Mouse (Mus musculus) neural tube, embryonic 11.5 days (tissue): ENCODE results near the gene Tnxb. TPM values are rescaled to one million over a fixed set of nuclear protein-coding genes. Genes with fewer than 3 reads are reported as not detected.

ENCODE experiments used
- ATAC-seq: fragments of 200-750 bp; cut with Nextera tagmentation; 2 replicates; pipeline ENCODE4 v1.8.0; 2017; ENCODE audit warnings: moderate number of reproducible peaks, mild to moderate bottlenecking, moderate TSS enrichment, moderate library complexity; ENCODE audit not compliant: insufficient read depth, low FRiP score, low TSS enrichment
- DNase-seq: peaks from one replicate; pipeline ENCODE4 v3.0.0-alpha.2; 2015; ENCODE audit warnings: low spot score
- H3K27ac ChIP-seq: fragments of 300-500 bp; sonication (generic); 2 replicates; pipeline ENCODE4 v1.5.1; 2014; ENCODE audit warnings: low read depth, mild to moderate bottlenecking, low read length
- H3K27me3 ChIP-seq: fragments of 300-500 bp; sonication (generic); 2 replicates; pipeline ENCODE4 v1.6.1; 2014; ENCODE audit warnings: mild to moderate bottlenecking, low read length, mixed read lengths; ENCODE audit not compliant: control insufficient read depth, insufficient read depth
- H3K36me3 ChIP-seq: fragments of 300-500 bp; sonication (generic); 2 replicates; pipeline ENCODE4 v1.6.1; 2014; ENCODE audit warnings: mild to moderate bottlenecking, low read length, moderate library complexity, mixed read lengths; ENCODE audit not compliant: control insufficient read depth, insufficient read depth
- H3K4me1 ChIP-seq: fragments of 300-500 bp; sonication (generic); 2 replicates; pipeline ENCODE4 v1.6.1; 2014; ENCODE audit warnings: low read length, mixed read lengths; ENCODE audit not compliant: control insufficient read depth, insufficient read depth
- H3K4me2 ChIP-seq: fragments of 300-500 bp; sonication (generic); 2 replicates; pipeline ENCODE4 v1.6.1; 2014; ENCODE audit warnings: low read depth, mild to moderate bottlenecking, moderate library complexity
- H3K4me3 ChIP-seq: fragments of 300-500 bp; sonication (generic); 2 replicates; pipeline ENCODE4 v1.5.1; 2014; ENCODE audit warnings: low read depth, low read length
- H3K9ac ChIP-seq: fragments of 300-500 bp; sonication (generic); 2 replicates; pipeline ENCODE4 v1.6.1; 2014; ENCODE audit warnings: mild to moderate bottlenecking, low read length
- H3K9me3 ChIP-seq: fragments of 300-500 bp; sonication (generic); 2 replicates; pipeline ENCODE4 v1.6.1; 2016; ENCODE audit warnings: low read length; ENCODE audit not compliant: control insufficient read depth
- WGBS: fragments of 180-500 bp; shearing (Covaris S2); extraction: QIAGEN DNeasy Blood & Tissue Kit; methylation state at CpG from one replicate; pipeline ENCODE4 v1.1.7; 2014; 5-methylcytosine and 5-hydroxymethylcytosine counted together
- polyA plus RNA-seq: library from polyadenylated mRNA; unstranded; fragments of >200 nt; fragmentation: Nextera tagmentation; extraction: Ambion mirVana; gene quantifications from 2 replicates; pipeline ENCODE4 v1.2.1, GENCODE M21; 2014

Tnxb gene
- polyA plus RNA-seq, 1 experiment from 2014 or later = 0.03 TPM

- DNase-seq (no peak), ATAC-seq (no peak)
- 32% methylated on average over 49 of the region's 49 CpGs for WGBS
- peak overlapping the region; percentile 33 for H3K9ac ChIP-seq
- no peaks in the 10 kb centered on the region for H3K36me3 ChIP-seq
- H3K4me3 ChIP-seq = peak overlapping the region; percentile 30
- H3K4me1 ChIP-seq = peaks cover 5% of the 10 kb centered on the region; the same call in 1 of the 2 replicates
- no peaks in the 10 kb centered on the region for H3K9me3 ChIP-seq
- H3K4me2 ChIP-seq = peak overlapping the region; percentile 51
- H3K27ac ChIP-seq = no peak overlapping the region
- H3K27me3 ChIP-seq = peaks cover 43% of the 10 kb centered on the region
Measured at GRCm38 (mm10) chr17:34672246-34672792, 2.0 kb downstream of the Tnxb start.

GRCm38 (mm10) chr17:34673139-34673538, 2.8 kb downstream of the Tnxb start:
- 85% methylated on average over 7 of the region's 7 CpGs for WGBS
- H3K9me3 ChIP-seq = no peaks in the 10 kb centered on the region
- H3K4me1 ChIP-seq = peaks cover 5% of the 10 kb centered on the region; the same call in 1 of the 2 replicates
- H3K9ac ChIP-seq = no peak overlapping the region
- ATAC-seq (no peak), DNase-seq (no peak)
- no peaks in the 10 kb centered on the region for H3K36me3 ChIP-seq
- H3K27me3 ChIP-seq = peaks cover 43% of the 10 kb centered on the region
- H3K27ac ChIP-seq = no peak overlapping the region
- no peak overlapping the region for H3K4me2 ChIP-seq
- no peak overlapping the region for H3K4me3 ChIP-seq

- Histone ChIP-seq H3K36me3 (no peaks in the 10 kb centered on the region), H3K4me1 (peaks cover 5% of the 10 kb centered on the region; the same call in 1 of the 2 replicates), H3K27me3 (peaks cover 42% of the 10 kb centered on the region), H3K9me3 (no peaks in the 10 kb centered on the region), H3K9ac (no peak overlapping the region), H3K4me2 (no peak overlapping the region), H3K4me3 (no peak overlapping the region), H3K27ac (no peak overlapping the region)
- 67% methylated on average over 11 of the region's 11 CpGs for WGBS
- DNase-seq = no peak
- no peak for ATAC-seq
Measured at GRCm38 (mm10) chr17:34674524-34675204, 4.3 kb downstream of the Tnxb start.

GRCm38 (mm10) chr17:34675205-34676092, 5.1 kb downstream of the Tnxb start:
- peaks cover 34% of the 10 kb centered on the region for H3K27me3 ChIP-seq
- no peak for ATAC-seq

GRCm38 (mm10) chr17:34676093-34676460, 5.7 kb downstream of the Tnxb start:
- no peaks in the 10 kb centered on the region for H3K9me3 ChIP-seq
- no peak for ATAC-seq
- H3K27ac ChIP-seq = no peak overlapping the region
- H3K4me3 ChIP-seq = no peak overlapping the region
- no peak overlapping the region for H3K4me2 ChIP-seq
- peaks cover 28% of the 10 kb centered on the region for H3K27me3 ChIP-seq
- WGBS = 81% methylated on average over 6 of the region's 6 CpGs
- H3K36me3 ChIP-seq = no peaks in the 10 kb centered on the region
- DNase-seq = no peak
- H3K4me1 ChIP-seq = peaks cover 5% of the 10 kb centered on the region; the same call in 1 of the 2 replicates
- no peak overlapping the region for H3K9ac ChIP-seq

More at GRCm38 (mm10) chr17:34675205-34676092, 5.1 kb downstream of the Tnxb start:
- Histone ChIP-seq H3K4me1 (peaks cover 5% of the 10 kb centered on the region; the same call in 1 of the 2 replicates), H3K36me3 (no peaks in the 10 kb centered on the region), H3K4me2 (no peak overlapping the region), H3K9ac (no peak overlapping the region), H3K9me3 (no peaks in the 10 kb centered on the region), H3K27ac (no peak overlapping the region), H3K4me3 (no peak overlapping the region)
- no peak for DNase-seq
- WGBS = 82% methylated on average over 13 of the region's 13 CpGs

GRCm38 (mm10) chr17:34676671-34677070, 6.3 kb downstream of the Tnxb start:
- DNase-seq (no peak), ATAC-seq (no peak)
- no peaks in the 10 kb centered on the region for H3K36me3 ChIP-seq
- H3K4me3 ChIP-seq = no peak overlapping the region
- no peaks in the 10 kb centered on the region for H3K9me3 ChIP-seq
- WGBS = 80% methylated on average over 12 of the region's 12 CpGs
- H3K9ac ChIP-seq = no peak overlapping the region
- 0 out of 2 replicates have a peak, but pooled peaks cover 2% of the 10 kb centered on the region for H3K4me1 ChIP-seq
- H3K4me2 ChIP-seq = no peak overlapping the region
- H3K27ac ChIP-seq = no peak overlapping the region
- peaks cover 22% of the 10 kb centered on the region for H3K27me3 ChIP-seq

GRCm38 (mm10) chr17:34680191-34680590, 9.9 kb downstream of the Tnxb start:
- Histone ChIP-seq H3K27ac (no peak overlapping the region), H3K4me3 (no peak overlapping the region), H3K9ac (no peak overlapping the region), H3K4me2 (no peak overlapping the region), H3K4me1 (no peaks in the 10 kb centered on the region), H3K27me3 (no peaks in the 10 kb centered on the region), H3K9me3 (no peaks in the 10 kb centered on the region), H3K36me3 (no peaks in the 10 kb centered on the region)
- WGBS = 84% methylated on average over 26 of the region's 26 CpGs
- ATAC-seq (no peak), DNase-seq (no peak)

GRCm38 (mm10) chr17:34680621-34681020, 10.3 kb downstream of the Tnxb start:
- H3K27ac ChIP-seq = no peak overlapping the region
- no peaks in the 10 kb centered on the region for H3K4me1 ChIP-seq
- ATAC-seq = no peak
- no peaks in the 10 kb centered on the region for H3K36me3 ChIP-seq
- DNase-seq = no peak
- H3K9me3 ChIP-seq = no peaks in the 10 kb centered on the region
- H3K4me3 ChIP-seq = no peak overlapping the region
- WGBS = 95% methylated on average over 4 of the region's 4 CpGs
- H3K9ac ChIP-seq = no peak overlapping the region
- no peak overlapping the region for H3K4me2 ChIP-seq
- no peaks in the 10 kb centered on the region for H3K27me3 ChIP-seq
